Mouse (Mus musculus): Measurements from ENCODE around the gene Fam186a.

DNA sequence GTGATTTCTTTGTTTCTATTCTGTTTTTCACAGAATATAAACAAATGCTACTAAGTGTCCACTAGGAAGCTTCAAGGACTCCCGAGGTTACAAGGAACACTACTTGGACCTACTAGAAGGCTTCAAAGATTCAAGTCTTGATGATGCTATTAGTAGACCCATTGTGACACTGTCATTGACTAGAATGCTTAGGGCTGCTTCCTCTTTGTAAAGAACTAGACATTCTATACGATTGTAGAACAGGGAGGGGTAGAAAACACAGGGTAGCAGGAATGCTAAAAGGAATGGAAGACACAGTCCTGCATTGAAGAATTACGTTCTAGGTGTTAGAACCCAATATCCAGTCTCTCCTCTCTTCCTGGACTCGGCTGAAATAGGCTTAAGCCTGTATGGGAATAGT is at the start of gene Fam186a:
- TF ChIP-seq CTCF (IDR thresholded peaks at IDR 0.05; ENCODE audit: borderline replicate concordance, extremely low read depth, insufficient read depth, insufficient read length) (no peak), POLR2A (IDR thresholded peaks at IDR 0.05; ENCODE audit: borderline replicate concordance, extremely low read depth, insufficient read depth, insufficient read length, poor library complexity, severe bottlenecking) (no peak)

All from brain, embryonic 14.5 days (tissue).